Mouse (Mus musculus): Measurements from ENCODE around the gene C2cd2.

DNA sequence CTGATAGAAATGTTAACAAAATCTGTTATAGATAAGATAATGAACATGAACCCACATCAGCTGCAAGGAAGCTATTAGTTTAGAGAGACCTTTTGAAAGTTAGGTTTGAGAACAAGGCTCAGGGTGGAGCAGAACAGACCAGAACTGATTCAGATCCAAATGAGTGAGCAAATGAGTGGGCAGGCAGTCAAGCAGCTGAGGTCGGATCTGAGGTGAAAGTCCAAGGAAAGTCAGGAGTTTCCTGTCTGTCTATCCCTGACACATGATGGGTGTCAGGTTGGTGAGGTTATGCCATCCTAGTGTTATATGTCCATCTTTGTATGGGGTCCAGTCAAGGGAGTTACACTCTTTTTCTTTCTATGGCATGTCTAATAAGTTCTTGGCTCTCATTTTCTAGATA lies 32.9 kb downstream of the C2cd2 start:
- no peak for TF ChIP-seq POLR2A (IDR thresholded peaks at IDR 0.05; ENCODE audit: control insufficient read depth, low read depth, low read length)
- TF ChIP-seq CTCF (IDR thresholded peaks at IDR 0.05; ENCODE audit: control insufficient read depth, insufficient read depth, insufficient replicate concordance, low read depth, low read length): no peak
